Mouse (Mus musculus) spleen, adult 2 months (tissue): ENCODE measurements around the gene Sema6b. TPM values are rescaled to one million over a fixed set of nuclear protein-coding genes. Genes with fewer than 3 reads are reported as not detected.
A peak's percentile ranks its signal among the peaks of the same experiment; 100 is the strongest.

Source experiments
- DNase-seq, 2 experiments: peaks; one replicate each; pipeline versions ENCODE4 v3.0.0 to v3.0.0-alpha.2; 2012 to 2021; ENCODE audit warnings: low spot score in 2 of 2, low read depth in 1 of 2
- H3K27ac ChIP-seq: fragments of 200-500 bp; 2 replicates; pipeline ENCODE4 v1.5.1; 2012; ENCODE audit warnings: low read length, inconsistent platforms; ENCODE audit not compliant: insufficient read depth
- H3K27me3 ChIP-seq: fragments of 200-500 bp; 2 replicates; pipeline ENCODE4 v1.6.1; 2012; ENCODE audit warnings: mild to moderate bottlenecking, moderate library complexity, low read length, inconsistent platforms; ENCODE audit not compliant: control insufficient read depth, insufficient read depth
- H3K36me3 ChIP-seq: fragments of 200-500 bp; 2 replicates; pipeline ENCODE4 v1.6.1; 2012; ENCODE audit warnings: mild to moderate bottlenecking, low read length, inconsistent platforms; ENCODE audit not compliant: control insufficient read depth, insufficient read depth
- H3K4me1 ChIP-seq: fragments of 200-500 bp; 2 replicates; pipeline ENCODE4 v1.6.1; 2011; ENCODE audit warnings: inconsistent platforms; ENCODE audit not compliant: control insufficient read depth, insufficient read depth, insufficient read length
- H3K4me3 ChIP-seq: fragments of 200-500 bp; 2 replicates; pipeline ENCODE4 v1.5.1; 2011; ENCODE audit warnings: mild to moderate bottlenecking, inconsistent platforms; ENCODE audit not compliant: insufficient read depth, insufficient read length; ENCODE audit errors: extremely low read depth
- CTCF ChIP-seq: fragments of 200-500 bp; IDR thresholded peaks from 2 replicates; pipeline ENCODE4 v1.5.1; 2011; ENCODE audit warnings: mild to moderate bottlenecking, inconsistent platforms; ENCODE audit not compliant: insufficient read depth, insufficient read length, insufficient replicate concordance; ENCODE audit errors: extremely low read depth
- POLR2A ChIP-seq: fragments of 200-500 bp; IDR thresholded peaks from 2 replicates; pipeline ENCODE4 v1.6.1; 2011; ENCODE audit warnings: low read depth, low read length, inconsistent platforms
- WGBS: fragments of 180-500 bp; shearing (Covaris S2); methylation state at CpG from one replicate; pipeline ENCODE4 v1.1.7; 2018; 5-methylcytosine and 5-hydroxymethylcytosine counted together
- polyA plus RNA-seq: library from polyadenylated mRNA; depleted of rRNA; stranded (reverse); fragments of >200 nt; gene quantifications from 2 replicates; pipeline ENCODE4 v1.2.3, GENCODE M21; 2012; rRNA removed

Sema6b gene
- polyA plus RNA-seq, 1 experiment = 9.1 TPM

GRCm38 (mm10) chr17:56077523-56077922 lies 62.6 kb downstream of the Sema6b start:
- peaks cover 10% of the 10 kb centered on the region for H3K36me3 ChIP-seq
- no peaks in the 10 kb centered on the region for H3K27me3 ChIP-seq
- WGBS = 83% methylated on average over 5 of the region's 5 CpGs
- DNase-seq = no peak
- H3K4me3 ChIP-seq = no peak overlapping the region
- H3K4me1 ChIP-seq = peaks cover 14% of the 10 kb centered on the region
- TF ChIP-seq CTCF (no peak), POLR2A (no peak)
- no peak overlapping the region for H3K27ac ChIP-seq

- peak; percentile 93 to 98 for DNase-seq
- H3K4me3 ChIP-seq = peak within 1 kb of the TSS; percentile 77
- peak within 1 kb of the TSS; percentile 96 for H3K27ac ChIP-seq
- WGBS = under 1% methylated on average over 35 of the region's 35 CpGs
- H3K27me3 ChIP-seq = no peaks in the 10 kb centered on the region
- peaks cover 4% of the 10 kb centered on the region for H3K4me1 ChIP-seq
- H3K36me3 ChIP-seq = peaks cover 24% of the 10 kb centered on the region
- 0 out of 2 replicates have a peak, but pooled peaks have one; percentile 8 for TF ChIP-seq POLR2A
- TF ChIP-seq CTCF = 0 out of 2 replicates have a peak, but pooled peaks have one; percentile 25
Observed at GRCm38 (mm10) chr17:56074827-56075208, 65.3 kb downstream of the Sema6b start, which contains the start of gene Ubxn6. Gene Ubxn6 (minus strand): TSS chr17:56075028.

- peaks cover 28% of the 10 kb centered on the region for H3K36me3 ChIP-seq
- peak overlapping the region; percentile 96 for H3K27ac ChIP-seq
- WGBS = 9% methylated on average over 22 of the region's 22 CpGs
- TF ChIP-seq CTCF (no peak), POLR2A (no peak)
- DNase-seq = peak; percentile 70 to 75
- H3K4me1 ChIP-seq = peaks cover 4% of the 10 kb centered on the region
- H3K27me3 ChIP-seq = no peaks in the 10 kb centered on the region
- peak overlapping the region; percentile 77 for H3K4me3 ChIP-seq
Observed at GRCm38 (mm10) chr17:56074097-56074826, 65.9 kb downstream of the Sema6b start.

Other genes starting within 250 kb of the Sema6b start
- 0.88 and 0.96 TPM in 2 replicates for gene Zfp959, start 248.2 kb downstream of the Sema6b start, polyA plus RNA-seq
- 0.25 and 0.27 TPM in 2 replicates for gene Zfp119b, start 190.8 kb downstream of the Sema6b start, polyA plus RNA-seq
- gene Ebi3, start 187.7 kb downstream of the Sema6b start, polyA plus RNA-seq = 36.3 and 44.8 TPM in 2 replicates
- 8.2 and 10.5 TPM in 2 replicates for gene Yju2, start 181.2 kb downstream of the Sema6b start, polyA plus RNA-seq
- gene Shd, start 169.9 kb downstream of the Sema6b start, polyA plus RNA-seq = 1.9 and 2.2 TPM in 2 replicates
- 0.06 and 0.07 TPM in 2 replicates for gene Fsd1, start 153.8 kb downstream of the Sema6b start, polyA plus RNA-seq
- 9.1 and 12.0 TPM in 2 replicates for gene Stap2, start 134.8 kb downstream of the Sema6b start, polyA plus RNA-seq
- 76.7 and 135 TPM in 2 replicates for gene Mpnd, start 134.6 kb downstream of the Sema6b start, polyA plus RNA-seq
- gene Sh3gl1, start 103.7 kb downstream of the Sema6b start, polyA plus RNA-seq = 72.3 and 80.8 TPM in 2 replicates
- gene Chaf1a, start 99.9 kb downstream of the Sema6b start, polyA plus RNA-seq = 2.8 and 4.3 TPM in 2 replicates
- gene Ubxn6, start 65.3 kb downstream of the Sema6b start, polyA plus RNA-seq = 45.3 and 56.4 TPM in 2 replicates
- 42.3 and 52.3 TPM in 2 replicates for gene Hdgfl2, start 60.7 kb downstream of the Sema6b start, polyA plus RNA-seq
- 2.3 and 3.0 TPM in 2 replicates for gene Plin4, start 30.5 kb downstream of the Sema6b start, polyA plus RNA-seq
- 0.30 and 0.36 TPM in 2 replicates for gene Plin5, start 22.7 kb downstream of the Sema6b start, polyA plus RNA-seq
- gene Lrg1, start 18.3 kb downstream of the Sema6b start, polyA plus RNA-seq = 56.0 and 79.2 TPM in 2 replicates
- 6.6 and 7.3 TPM in 2 replicates for gene Tnfaip8l1, start 22.1 kb upstream of the Sema6b start, polyA plus RNA-seq
- gene Mydgf, start 43.6 kb upstream of the Sema6b start, polyA plus RNA-seq = 27.5 and 36.4 TPM in 2 replicates
- gene Dpp9, start 78.6 kb upstream of the Sema6b start, polyA plus RNA-seq = 34.4 and 46.4 TPM in 2 replicates
- 21.1 and 29.0 TPM in 2 replicates for gene Fem1a, start 116.5 kb upstream of the Sema6b start, polyA plus RNA-seq
- gene Ticam1, start 136.4 kb upstream of the Sema6b start, polyA plus RNA-seq = 20.5 and 21.6 TPM in 2 replicates
- gene Plin3, start 152.5 kb upstream of the Sema6b start, polyA plus RNA-seq = 13.4 and 17.3 TPM in 2 replicates
- gene Arrdc5, start 159.9 kb upstream of the Sema6b start, polyA plus RNA-seq = 0.12 TPM in 1 of 2 replicates, not detected in the other
- gene Uhrf1, start 163.0 kb upstream of the Sema6b start, polyA plus RNA-seq = 16.5 and 23.9 TPM in 2 replicates
- 37.1 and 46.7 TPM in 2 replicates for gene Kdm4b, start 185.7 kb upstream of the Sema6b start, polyA plus RNA-seq